In genomic region chr3:30404821-30405220, GRCm38 (mm10) we compare ENCODE assay signal across 28 mouse cellular contexts.
"Had no signal": no experiment of that assay in that cellular context is flagged by ENCODE, and none has a peak within 500 bp of the region (broad histone marks: within the 10 kb centered on the region; RNA-seq: fewer than 3 reads in every experiment).

No protein-coding gene starts in this region.

- H3K27me3 ChIP-seq: embryonic facial prominence, embryonic 12.5 days; embryonic facial prominence, embryonic 13.5 days; embryonic facial prominence, embryonic 15.5 days; forebrain, embryonic 12.5 days; forebrain, embryonic 13.5 days; heart, embryonic 12.5 days had no signal

- ATAC-seq: forebrain, embryonic 13.5 days had no signal

- DNase-seq: cerebellum, adult 18-20 months; cerebellum, adult 2 months; cerebellum, adult 8-10 months; cerebellum, adult 9-10 months; cerebellum, adult 9-11 months; cerebellum, postnatal 10 days; cerebellum, postnatal 14 days; cerebellum, postnatal 25 days; cerebellum, postnatal 36 days; embryo, embryonic 11 days; gastrocnemius, adult 2 months; gastrocnemius, postnatal 10 days; gastrocnemius, postnatal 14 days; gastrocnemius, postnatal 25 days; gastrocnemius, postnatal 36 days; heart, adult 18-20 months; heart, adult 2 months had no signal

- H3K4me2 ChIP-seq: embryonic facial prominence, embryonic 12.5 days; embryonic facial prominence, embryonic 13.5 days; embryonic facial prominence, embryonic 15.5 days; forebrain, embryonic 12.5 days; forebrain, embryonic 13.5 days; heart, embryonic 11.5 days; heart, embryonic 12.5 days had no signal

- H3K9ac ChIP-seq: embryonic facial prominence, embryonic 12.5 days; embryonic facial prominence, embryonic 13.5 days; embryonic facial prominence, embryonic 15.5 days; forebrain, embryonic 12.5 days; forebrain, embryonic 13.5 days; heart, embryonic 12.5 days had no signal

- H3K36me3 ChIP-seq: embryonic facial prominence, embryonic 12.5 days; embryonic facial prominence, embryonic 13.5 days; embryonic facial prominence, embryonic 15.5 days; forebrain, embryonic 10.5 days; forebrain, embryonic 12.5 days; heart, embryonic 10.5 days; heart, embryonic 12.5 days had no signal

- H3K4me1 ChIP-seq: embryonic facial prominence, embryonic 12.5 days; embryonic facial prominence, embryonic 13.5 days; embryonic facial prominence, embryonic 15.5 days; heart, embryonic 10.5 days; heart, embryonic 12.5 days had no signal

- H3K27ac ChIP-seq: embryonic facial prominence, embryonic 10.5 days; embryonic facial prominence, embryonic 12.5 days; embryonic facial prominence, embryonic 13.5 days; embryonic facial prominence, embryonic 15.5 days; forebrain, embryonic 10.5 days; forebrain, embryonic 12.5 days; forebrain, embryonic 13.5 days; gastrocnemius, adult 2 months; heart, adult 2 months; heart, embryonic 10.5 days had no signal

- H3K9me3 ChIP-seq: embryonic facial prominence, embryonic 10.5 days; embryonic facial prominence, embryonic 12.5 days; embryonic facial prominence, embryonic 13.5 days; embryonic facial prominence, embryonic 15.5 days; forebrain, embryonic 10.5 days; forebrain, embryonic 12.5 days; forebrain, embryonic 13.5 days; heart, embryonic 10.5 days; heart, embryonic 12.5 days had no signal

- H3K4me3 ChIP-seq: embryonic facial prominence, embryonic 10.5 days; embryonic facial prominence, embryonic 12.5 days; embryonic facial prominence, embryonic 13.5 days; embryonic facial prominence, embryonic 15.5 days; erythroblast, embryonic 14.5 days; forebrain, embryonic 10.5 days; forebrain, embryonic 12.5 days; forebrain, embryonic 13.5 days; gastrocnemius, adult 2 months; heart, adult 2 months; heart, embryonic 10.5 days; heart, embryonic 12.5 days had no signal
